Mouse (Mus musculus) liver, adult 2 months (tissue): ENCODE measurements around the gene Mcf2l. TPM values are rescaled to one million over a fixed set of nuclear protein-coding genes. Genes with fewer than 3 reads are reported as not detected.

Source experiments
- DNase-seq: peaks from one replicate; pipeline ENCODE4 v3.0.0-alpha.2; 2011; ENCODE audit warnings: low read depth, low spot score; ENCODE audit errors: extremely low read depth
- H3K27ac ChIP-seq: fragments of 200-500 bp; replicated peaks from 2 replicates; pipeline ENCODE4 v1.5.1; 2012; ENCODE audit warnings: low read depth, mild to moderate bottlenecking, control low read depth, inconsistent platforms, low read length; ENCODE audit not compliant: insufficient read depth
- H3K27me3 ChIP-seq: fragments of 200-500 bp; 2 replicates; pipeline ENCODE4 v1.6.1; 2012; ENCODE audit warnings: mild to moderate bottlenecking, moderate library complexity, low read length, inconsistent platforms; ENCODE audit not compliant: control insufficient read depth, insufficient read depth
- H3K36me3 ChIP-seq: fragments of 200-500 bp; 2 replicates; pipeline ENCODE4 v1.6.1; 2012; ENCODE audit warnings: low read length, inconsistent platforms; ENCODE audit not compliant: control insufficient read depth, insufficient read depth
- H3K4me1 ChIP-seq: fragments of 200-500 bp; 2 replicates; pipeline ENCODE4 v1.6.1; 2011; ENCODE audit warnings: low read length; ENCODE audit not compliant: control insufficient read depth, insufficient read depth
- H3K4me3 ChIP-seq: fragments of 200-500 bp; 2 replicates; pipeline ENCODE4 v1.5.1; 2011; ENCODE audit warnings: low read depth, mild to moderate bottlenecking, control low read depth, low read length, moderate library complexity; ENCODE audit not compliant: insufficient read depth
- H3K79me2 ChIP-seq: fragments of 200-500 bp; 2 replicates; pipeline ENCODE4 v1.6.1; 2012; ENCODE audit warnings: inconsistent platforms, mild to moderate bottlenecking, low read length, moderate library complexity; ENCODE audit not compliant: control insufficient read depth, insufficient read depth
- H3K9ac ChIP-seq: fragments of 200-500 bp; 2 replicates; pipeline ENCODE4 v1.6.1; 2012; ENCODE audit warnings: low read depth, mild to moderate bottlenecking, control low read depth, inconsistent platforms, low read length
- CTCF ChIP-seq: fragments of 200-500 bp; IDR thresholded peaks from 2 replicates; pipeline ENCODE4 v1.5.1; 2011; ENCODE audit warnings: low read depth, low read length, control low read depth
- POLR2A ChIP-seq: fragments of 200-500 bp; IDR thresholded peaks from 2 replicates; pipeline ENCODE4 v1.6.1; 2011; ENCODE audit warnings: low read length, control low read depth; ENCODE audit not compliant: insufficient read depth; ENCODE audit errors: extremely low read depth
- WGBS: fragments of 180-500 bp; shearing (Covaris S2); methylation state at CpG from one replicate; pipeline ENCODE4 v1.1.7; 2018; 5-methylcytosine and 5-hydroxymethylcytosine counted together
- polyA plus RNA-seq: library from polyadenylated mRNA; depleted of rRNA; stranded (reverse); fragments of >200 nt; gene quantifications from 2 replicates; pipeline ENCODE4 v1.2.3, GENCODE M21; 2012
- total RNA-seq: library from RNA; depleted of rRNA; stranded (reverse); fragments of >200 nt; gene quantifications from 2 replicates; pipeline ENCODE4 v1.2.3, GENCODE M21; 2014

Gene Mcf2l
- total and polyA plus RNA-seq, 2 experiments, result 0.11 to 1.1 TPM

- Histone ChIP-seq H3K4me3 (no peak overlapping the region), H3K9ac (no peak overlapping the region), H3K36me3 (no peaks in the 10 kb centered on the region), H3K27ac (no peak overlapping the region), H3K79me2 (no peaks in the 10 kb centered on the region), H3K27me3 (no peaks in the 10 kb centered on the region; the same call in 1 of the 2 replicates), H3K4me1 (no peaks in the 10 kb centered on the region)
- TF ChIP-seq CTCF, result no peak
- no peak for TF ChIP-seq POLR2A
- DNase-seq, result no peak
- 32% methylated on average over 2 of the region's 2 CpGs for WGBS
Observed at GRCm38 (mm10) chr8:12961211-12961610, 87.6 kb downstream of the Mcf2l start.

- Histone ChIP-seq H3K27ac (no peak overlapping the region), H3K9ac (no peak overlapping the region), H3K4me1 (no peaks in the 10 kb centered on the region), H3K27me3 (no peaks in the 10 kb centered on the region; the same call in 1 of the 2 replicates), H3K79me2 (no peaks in the 10 kb centered on the region), H3K36me3 (no peaks in the 10 kb centered on the region), H3K4me3 (no peak overlapping the region)
- 62% methylated on average over 8 of the region's 8 CpGs for WGBS
- TF ChIP-seq POLR2A (no peak), CTCF (no peak)
- DNase-seq, result no peak
Observed at GRCm38 (mm10) chr8:12961821-12962534, 88.4 kb downstream of the Mcf2l start.

- TF ChIP-seq CTCF (no peak), POLR2A (no peak)
- Histone ChIP-seq H3K27ac (no peak overlapping the region), H3K4me1 (no peaks in the 10 kb centered on the region), H3K9ac (no peak overlapping the region), H3K79me2 (no peaks in the 10 kb centered on the region), H3K27me3 (no peaks in the 10 kb centered on the region; the same call in 1 of the 2 replicates), H3K4me3 (no peak overlapping the region), H3K36me3 (no peaks in the 10 kb centered on the region)
- DNase-seq, result no peak
- WGBS, result 67% methylated on average over 13 of the region's 13 CpGs
Observed at GRCm38 (mm10) chr8:12962541-12963380, 89.2 kb downstream of the Mcf2l start.

- H3K9ac ChIP-seq, result no peak overlapping the region
- no peaks in the 10 kb centered on the region for H3K36me3 ChIP-seq
- H3K27me3 ChIP-seq, result peaks cover 3% of the 10 kb centered on the region; the same call in 1 of the 2 replicates
- no peak overlapping the region for H3K4me3 ChIP-seq
- no peak overlapping the region for H3K27ac ChIP-seq
- no peaks in the 10 kb centered on the region for H3K4me1 ChIP-seq
- TF ChIP-seq CTCF (no peak), POLR2A (no peak)
- no peaks in the 10 kb centered on the region for H3K79me2 ChIP-seq
- WGBS, result 78% methylated on average over 11 of the region's 11 CpGs
- DNase-seq, result no peak
Observed at GRCm38 (mm10) chr8:12976290-12976689, 102.7 kb downstream of the Mcf2l start.

- Histone ChIP-seq H3K27ac (no peak overlapping the region), H3K79me2 (no peaks in the 10 kb centered on the region), H3K4me1 (no peaks in the 10 kb centered on the region), H3K36me3 (no peaks in the 10 kb centered on the region), H3K4me3 (no peak overlapping the region), H3K27me3 (peaks cover 3% of the 10 kb centered on the region; the same call in 1 of the 2 replicates), H3K9ac (no peak overlapping the region)
- TF ChIP-seq CTCF (no peak), POLR2A (no peak)
- WGBS, result 50% methylated on average over 5 of the region's 5 CpGs
- DNase-seq, result no peak
Observed at GRCm38 (mm10) chr8:12976723-12977122, 103.1 kb downstream of the Mcf2l start.

- no peak for DNase-seq
- WGBS, result 63% methylated on average over 12 of the region's 12 CpGs
- no peak for TF ChIP-seq POLR2A
- no peak for TF ChIP-seq CTCF
- H3K27me3 ChIP-seq, result peaks cover 3% of the 10 kb centered on the region; the same call in 1 of the 2 replicates
- no peaks in the 10 kb centered on the region for H3K4me1 ChIP-seq
- H3K79me2 ChIP-seq, result no peaks in the 10 kb centered on the region
- H3K36me3 ChIP-seq, result no peaks in the 10 kb centered on the region
- H3K4me3 ChIP-seq, result no peak overlapping the region
- H3K9ac ChIP-seq, result no peak overlapping the region
- H3K27ac ChIP-seq, result no peak overlapping the region
Observed at GRCm38 (mm10) chr8:12977325-12977724, 103.7 kb downstream of the Mcf2l start.
